12 mouse cellular contexts compared by ENCODE assay signal in the genomic region with DNA sequence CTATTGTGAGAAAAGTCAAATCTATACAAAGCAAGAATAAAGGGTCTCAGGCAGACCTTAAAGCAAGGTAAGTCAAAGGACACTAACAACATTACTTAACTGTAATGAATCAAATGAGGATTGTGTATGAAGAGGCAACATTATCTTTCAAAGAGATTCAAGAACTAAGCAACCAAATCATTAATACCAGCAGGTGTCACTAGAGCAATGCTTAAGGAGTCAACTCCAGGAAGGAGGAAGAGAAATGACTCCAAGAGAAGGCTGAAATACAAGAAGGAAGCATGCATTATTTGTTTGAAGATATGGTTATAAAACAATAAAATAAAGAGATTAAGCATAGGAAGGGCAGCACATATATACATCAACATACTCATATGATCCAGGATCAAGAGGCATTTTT.
A peak's percentile ranks its signal among the peaks of the same experiment; 100 is the strongest.
DNase-seq lines count a peak whose midpoint lies in the region; ATAC-seq and TF ChIP-seq lines count a peak whose summit lies in the region.
"Had no signal": no experiment of that assay in that cellular context is flagged by ENCODE, and none has a peak within 500 bp of the region (broad histone marks: within the 10 kb centered on the region; RNA-seq: fewer than 3 reads in every experiment).

No protein-coding gene starts in this region.

- peak; percentile 85 for DNase-seq in midbrain, embryonic 14.5 days
- DNase-seq in brain, embryonic 14.5 days (ENCODE audit: low read depth), result peak; percentile 73
- DNase-seq in telencephalon, adult 2 months (ENCODE audit: low read depth, low spot score), result peak; percentile 16
- DNase-seq: adrenal gland, postnatal 36 days; cerebellum, postnatal 25 days; heart, postnatal 4 days; kidney, postnatal 4 days; thymus, postnatal 14 days had no signal

- no peak for ATAC-seq in intestine, postnatal 0 days
- no peak for ATAC-seq in intestine, embryonic 16.5 days
- no peak for ATAC-seq in midbrain, embryonic 14.5 days (ENCODE audit: low FRiP score, low TSS enrichment)
- ATAC-seq in midbrain, embryonic 15.5 days (replicated peaks), result no peak
- ATAC-seq in megakaryocyte progenitor cell, adult 5-6 weeks (replicated peaks; ENCODE audit: poor library complexity), result no peak

- H3K9me3 ChIP-seq in intestine, postnatal 0 days (ENCODE audit: control insufficient read depth), result no peaks in the 10 kb centered on the region
- H3K9me3 ChIP-seq in intestine, embryonic 16.5 days (ENCODE audit: control insufficient read depth, low read length), result no peaks in the 10 kb centered on the region
- no peaks in the 10 kb centered on the region for H3K9me3 ChIP-seq in midbrain, embryonic 14.5 days (ENCODE audit: control insufficient read depth, low read length)
- H3K9me3 ChIP-seq in midbrain, embryonic 15.5 days, result no peaks in the 10 kb centered on the region

- H3K4me1 ChIP-seq in intestine, postnatal 0 days (replicated peaks; ENCODE audit: control insufficient read depth, insufficient read depth, low read length), result no peaks in the 10 kb centered on the region
- no peaks in the 10 kb centered on the region for H3K4me1 ChIP-seq in intestine, embryonic 16.5 days (ENCODE audit: control insufficient read depth, insufficient read depth, low read length)
- no peaks in the 10 kb centered on the region for H3K4me1 ChIP-seq in midbrain, embryonic 14.5 days (ENCODE audit: control insufficient read depth, insufficient read depth, low read length)
- no peaks in the 10 kb centered on the region for H3K4me1 ChIP-seq in midbrain, embryonic 15.5 days

- H3K36me3 ChIP-seq in intestine, postnatal 0 days (ENCODE audit: control insufficient read depth, insufficient read depth), result no peaks in the 10 kb centered on the region
- H3K36me3 ChIP-seq in intestine, embryonic 16.5 days (ENCODE audit: control insufficient read depth, insufficient read depth, low read length), result no peaks in the 10 kb centered on the region
- no peaks in the 10 kb centered on the region for H3K36me3 ChIP-seq in midbrain, embryonic 14.5 days (ENCODE audit: control insufficient read depth, insufficient read depth, low read length)
- no peaks in the 10 kb centered on the region for H3K36me3 ChIP-seq in midbrain, embryonic 15.5 days (replicated peaks)

- no peak overlapping the region for H3K9ac ChIP-seq in intestine, postnatal 0 days (ENCODE audit: low read depth, low read length)
- H3K9ac ChIP-seq in intestine, embryonic 16.5 days (ENCODE audit: low read depth, low read length), result no peak overlapping the region
- no peak overlapping the region for H3K9ac ChIP-seq in midbrain, embryonic 14.5 days (replicated peaks; ENCODE audit: low read length)
- H3K9ac ChIP-seq in midbrain, embryonic 15.5 days, result no peak overlapping the region

- TF ChIP-seq POLR2A in brain, embryonic 14.5 days (IDR thresholded peaks at IDR 0.05; ENCODE audit: borderline replicate concordance, extremely low read depth, insufficient read depth, insufficient read length, poor library complexity, severe bottlenecking), result no peak

- H3K4me3 ChIP-seq in intestine, postnatal 0 days (ENCODE audit: low read depth, low read length), result no peak overlapping the region
- no peak overlapping the region for H3K4me3 ChIP-seq in intestine, embryonic 16.5 days (ENCODE audit: low read length)
- H3K4me3 ChIP-seq in midbrain, embryonic 14.5 days (replicated peaks; ENCODE audit: low read depth, low read length), result no peak overlapping the region
- H3K4me3 ChIP-seq in midbrain, embryonic 15.5 days, result no peak overlapping the region

- no peaks in the 10 kb centered on the region for H3K27me3 ChIP-seq in intestine, postnatal 0 days (replicated peaks; ENCODE audit: control insufficient read depth, insufficient read depth, low read length)
- no peaks in the 10 kb centered on the region for H3K27me3 ChIP-seq in intestine, embryonic 16.5 days (replicated peaks; ENCODE audit: control insufficient read depth, insufficient read depth, low read length)
- no peaks in the 10 kb centered on the region for H3K27me3 ChIP-seq in midbrain, embryonic 14.5 days (ENCODE audit: control insufficient read depth, insufficient read depth, low read length)
- no peaks in the 10 kb centered on the region for H3K27me3 ChIP-seq in midbrain, embryonic 15.5 days (replicated peaks)

- H3K27ac ChIP-seq in intestine, postnatal 0 days (ENCODE audit: low read depth, low read length), result no peak overlapping the region
- no peak overlapping the region for H3K27ac ChIP-seq in intestine, embryonic 16.5 days (ENCODE audit: low read length)
- no peak overlapping the region for H3K27ac ChIP-seq in midbrain, embryonic 14.5 days (replicated peaks; ENCODE audit: low read depth, low read length)
- H3K27ac ChIP-seq in midbrain, embryonic 15.5 days, result no peak overlapping the region

- no peak overlapping the region for H3K4me2 ChIP-seq in intestine, postnatal 0 days (replicated peaks; ENCODE audit: low read depth)
- no peak overlapping the region for H3K4me2 ChIP-seq in intestine, embryonic 16.5 days (ENCODE audit: low read depth, low read length)
- no peak overlapping the region for H3K4me2 ChIP-seq in midbrain, embryonic 14.5 days (ENCODE audit: low read length)
- H3K4me2 ChIP-seq in midbrain, embryonic 15.5 days, result no peak overlapping the region

- TF ChIP-seq CTCF in intestine, postnatal 0 days (IDR thresholded peaks at IDR 0.05; ENCODE audit: low read depth), result peak; percentile 71
- TF ChIP-seq CTCF in brain, embryonic 14.5 days (IDR thresholded peaks at IDR 0.05; ENCODE audit: borderline replicate concordance, extremely low read depth, insufficient read depth, insufficient read length), result no peak

Comparison
In these comparisons a context has a peak if more than half of its experiments do, and no peak if none do; other contexts are left out.
1. DNase-seq: peak in every context shown above with its lines; median percentile 85 in midbrain, embryonic 14.5 days; 73 in brain, embryonic 14.5 days; 16 in telencephalon, adult 2 months.